In genomic region chr4:41502986-41503412, GRCm38 (mm10) we compare ENCODE assay signal across 8 mouse cellular contexts. TPM values are rescaled to one million over a fixed set of nuclear protein-coding genes. Genes with fewer than 3 reads are reported as not detected.
DNase-seq lines count a peak whose midpoint lies in the region; ATAC-seq and TF ChIP-seq lines count a peak whose summit lies in the region.

Gene AI464131, minus strand, starts transcription at chr4:41503076.

- peak; percentile 92 for ATAC-seq in hindbrain, embryonic 11.5 days (ENCODE audit: low FRiP score)
- peak; percentile 96 for ATAC-seq in lung, postnatal 0 days

- H3K27me3 ChIP-seq in hindbrain, embryonic 11.5 days (ENCODE audit: control insufficient read depth, insufficient read depth, low read length) = peaks cover 41% of the 10 kb centered on the region
- H3K27me3 ChIP-seq in lung, postnatal 0 days (replicated peaks; ENCODE audit: insufficient read depth, low read length) = peaks cover 19% of the 10 kb centered on the region

- no peaks in the 10 kb centered on the region for H3K36me3 ChIP-seq in hindbrain, embryonic 11.5 days (ENCODE audit: control insufficient read depth, insufficient read depth, low read length)
- H3K36me3 ChIP-seq in lung, postnatal 0 days (ENCODE audit: insufficient read depth, low read length) = no peaks in the 10 kb centered on the region

- peaks cover 13% of the 10 kb centered on the region for H3K4me1 ChIP-seq in hindbrain, embryonic 11.5 days (replicated peaks; ENCODE audit: control insufficient read depth, insufficient read depth, low read length)
- H3K4me1 ChIP-seq in lung, postnatal 0 days (ENCODE audit: insufficient read depth, low read depth, low read length) = peaks cover 11% of the 10 kb centered on the region; the same call in 1 of the 2 replicates

- H3K9me3 ChIP-seq in hindbrain, embryonic 11.5 days (ENCODE audit: control insufficient read depth, low read length) = no peaks in the 10 kb centered on the region
- H3K9me3 ChIP-seq in lung, postnatal 0 days (ENCODE audit: low read length) = no peaks in the 10 kb centered on the region

- peak; percentile 33; the same call in 1 of the 2 replicates for TF ChIP-seq CTCF in lung, postnatal 0 days (IDR thresholded peaks at IDR 0.05)

- TF ChIP-seq EP300 in lung, postnatal 0 days (IDR thresholded peaks at IDR 0.05) = no peak

- peak within 1 kb of the TSS; percentile 64 for H3K4me2 ChIP-seq in hindbrain, embryonic 11.5 days (replicated peaks; ENCODE audit: low read depth, low read length)
- H3K4me2 ChIP-seq in lung, postnatal 0 days (replicated peaks; ENCODE audit: low read depth, low read length) = peak within 1 kb of the TSS; percentile 74

- under 1% methylated on average over 18 of the region's 18 CpGs for WGBS in hindbrain, embryonic 11.5 days
- under 1% methylated on average over 16 of the region's 18 CpGs for WGBS in lung, postnatal 0 days

- peak within 1 kb of the TSS; percentile 47 for H3K9ac ChIP-seq in hindbrain, embryonic 11.5 days (ENCODE audit: low read depth, low read length)
- H3K9ac ChIP-seq in lung, postnatal 0 days (replicated peaks; ENCODE audit: low read depth) = no peak within 1 kb of the TSS; the same call in none of the 2 replicates

- peak; percentile 98 for DNase-seq in NIH3T3 (ENCODE audit: low read depth)
- DNase-seq in cerebellum, postnatal 10 days = peak; percentile 99
- peak; percentile 92 to 93 for DNase-seq in frontal cortex, postnatal 10 days (ENCODE audit: low spot score in 2 of 2)
- DNase-seq in hindbrain, embryonic 11.5 days (ENCODE audit: low spot score) = peak; percentile 98
- peak; percentile 88 to 93 for DNase-seq in layer of hippocampus, postnatal 10 days (ENCODE audit: low spot score in 2 of 2)
- peak; percentile 98 for DNase-seq in lung, postnatal 0 days (ENCODE audit: low spot score)
- DNase-seq in ovary, postnatal 36 days (ENCODE audit: low spot score) = peak; percentile 97
- DNase-seq in thymus, postnatal 14 days = peak; percentile 72

- H3K27ac ChIP-seq in hindbrain, embryonic 11.5 days (ENCODE audit: low read depth, low read length) = no peak within 1 kb of the TSS
- peak within 1 kb of the TSS; percentile 69 for H3K27ac ChIP-seq in lung, postnatal 0 days (ENCODE audit: low read length)

- H3K4me3 ChIP-seq in hindbrain, embryonic 11.5 days (ENCODE audit: low read depth, low read length) = peak within 1 kb of the TSS; percentile 42
- peak within 1 kb of the TSS; percentile 51 for H3K4me3 ChIP-seq in lung, postnatal 0 days (ENCODE audit: low read depth, low read length)

RNA-seq across cellular contexts. Expression of gene AI464131, which starts in this region (rescaled TPM):
- 8.3 and 10.9 TPM in 2 replicates for polyA plus RNA-seq in hindbrain, embryonic 11.5 days (2014; fragmentation: Nextera tagmentation; extraction: Ambion mirVana)
- total RNA-seq in layer of hippocampus, postnatal 10 days (2021) = 10 to 100 TPM; 44.8 TPM
- polyA plus RNA-seq in lung, postnatal 0 days (2015; fragmentation: Nextera tagmentation; extraction: Ambion mirVana) = 5.0 and 5.5 TPM in 2 replicates
